Mouse (Mus musculus) mature B cell (primary cell): ENCODE data around the gene Chn2.

Experiments used
- in situ Hi-C: fragments of 300-500 bp; cut with MboI; formaldehyde crosslinking; loops from 2 replicates; pipeline ENCODE4 v1.14.3; 2019

The Chn2 gene

GRCm38 (mm10) chr6:54197821-54198412 is 158.6 kb downstream of the Chn2 start:
- in situ Hi-C loops = no loop called here

GRCm38 (mm10) chr6:54199516-54199915 is 160.2 kb downstream of the Chn2 start:
- in situ Hi-C loops = no loop called here

GRCm38 (mm10) chr6:54200031-54200722 is 160.8 kb downstream of the Chn2 start:
- in situ Hi-C loops = no loop called here

DNA sequence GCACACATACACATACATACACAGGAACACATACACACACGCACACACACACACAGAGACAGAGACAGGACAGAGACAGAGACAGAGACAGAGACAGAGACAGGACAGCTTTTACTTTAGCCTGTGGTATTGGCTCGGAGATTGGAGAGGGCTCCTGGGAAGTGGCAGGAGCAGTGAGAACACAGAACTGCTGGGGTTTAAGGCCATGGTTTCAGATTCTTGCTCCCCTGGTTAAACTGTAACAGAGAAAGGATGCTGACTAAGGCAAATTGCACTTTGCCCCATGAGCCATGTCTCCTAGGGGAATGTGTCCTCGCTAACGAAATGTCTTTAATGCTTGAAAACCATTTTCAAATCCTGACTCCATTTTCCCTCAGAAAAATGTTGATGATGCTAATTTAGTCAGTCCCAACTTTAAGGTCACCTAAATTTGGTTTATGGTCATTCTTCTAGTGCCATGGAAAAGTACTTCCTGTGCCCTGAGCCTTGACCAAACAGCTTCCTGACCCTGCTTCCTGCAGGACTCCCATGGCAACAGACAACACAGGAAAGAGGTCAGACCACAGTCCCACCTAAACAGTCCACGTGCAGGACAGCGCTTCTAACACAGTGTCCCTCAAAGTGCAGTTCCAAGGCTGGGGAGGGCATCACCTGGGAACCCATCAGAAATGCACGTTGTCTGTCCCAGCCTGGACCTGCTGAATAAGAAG is 163.1 kb downstream of the Chn2 start:
- in situ Hi-C loops = no loop called here

DNA sequence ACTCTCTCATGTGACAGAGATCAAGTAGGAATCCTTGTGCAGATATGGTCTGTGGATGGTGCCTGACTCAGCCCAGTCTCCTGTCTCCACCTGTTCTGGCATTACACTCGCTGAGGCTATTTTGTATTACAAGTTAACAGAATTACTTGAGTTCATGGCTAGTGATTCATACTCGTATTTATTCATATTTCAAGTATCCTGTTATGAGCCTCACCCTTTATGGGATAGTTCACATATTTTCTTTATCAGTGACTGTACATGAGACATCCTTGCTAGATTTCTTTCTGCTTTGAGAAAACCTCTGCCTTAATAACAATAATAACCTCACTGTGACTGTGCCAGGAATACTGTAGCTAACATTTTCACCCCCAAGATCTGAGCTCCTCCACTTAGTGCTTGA is 164.0 kb downstream of the Chn2 start:
- in situ Hi-C loops = no loop called here

- in situ Hi-C loops = no loop called here
Measured at GRCm38 (mm10) chr6:54203926-54204325, 164.6 kb downstream of the Chn2 start.

DNA sequence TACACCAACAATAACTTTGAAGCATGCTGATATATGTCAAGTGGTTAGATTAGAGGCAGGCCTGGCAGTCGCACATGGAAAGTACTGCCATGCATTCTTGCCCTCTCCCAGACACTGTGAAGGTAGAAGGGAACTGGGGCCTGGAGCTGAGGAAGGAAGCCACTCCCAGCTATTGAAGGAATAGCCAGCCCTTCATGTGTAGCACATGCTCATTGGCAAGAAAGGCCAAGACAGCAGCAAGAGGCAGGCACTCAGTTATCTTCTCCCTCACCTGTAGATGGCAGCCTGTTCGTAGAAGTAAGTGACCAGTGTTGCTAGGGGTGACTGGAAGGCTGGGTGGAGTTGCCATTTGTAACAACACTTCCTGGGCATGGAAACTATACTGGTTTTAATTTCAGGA is 165.6 kb downstream of the Chn2 start:
- in situ Hi-C loops = no loop called here

DNA sequence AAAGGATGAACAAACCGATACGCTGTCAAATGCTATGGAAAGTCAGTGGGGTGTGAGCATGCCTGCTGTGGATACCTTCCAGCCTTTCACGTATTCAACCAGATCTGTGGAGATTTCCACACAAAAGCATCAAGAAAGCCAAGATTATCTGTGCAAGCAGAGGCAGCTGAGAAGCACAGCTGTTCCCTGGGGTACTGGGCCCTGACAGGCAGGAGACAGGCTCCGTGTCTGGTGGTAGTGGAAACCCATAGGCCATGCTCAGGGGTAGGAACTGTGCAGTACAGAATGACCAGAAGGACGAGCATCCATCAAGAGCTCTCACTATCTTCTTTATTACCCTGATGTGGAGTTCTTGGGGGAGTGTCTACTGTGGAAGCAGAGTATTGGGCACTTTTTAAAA is 166.1 kb downstream of the Chn2 start:
- in situ Hi-C loops = no loop called here

DNA sequence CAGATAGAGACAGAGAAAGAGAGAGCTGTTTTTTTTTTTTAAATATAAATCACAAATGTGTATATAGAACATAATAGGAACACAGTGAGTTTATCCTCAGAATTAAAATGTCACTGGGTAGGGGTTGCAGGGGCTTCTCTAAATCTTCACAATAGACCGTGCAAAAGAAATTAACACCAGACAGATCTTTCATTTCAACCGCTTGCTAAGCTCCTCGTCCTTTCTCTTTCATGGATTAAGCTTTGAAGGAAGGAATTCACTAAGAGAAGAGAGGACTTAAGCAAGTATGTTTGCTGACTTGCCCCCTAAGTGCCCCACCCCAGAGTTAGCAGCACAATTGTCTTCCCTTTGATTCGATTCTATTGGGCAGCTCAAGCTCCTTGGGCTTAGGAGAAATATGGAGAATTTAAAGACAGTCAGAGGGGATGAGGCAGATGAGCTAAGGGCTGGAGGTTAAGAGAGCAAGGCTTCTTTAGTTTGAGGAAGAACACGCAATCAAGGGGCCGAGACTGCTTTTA is 166.9 kb downstream of the Chn2 start:
- in situ Hi-C loops = no loop called here

GRCm38 (mm10) chr6:54208786-54209185 is 169.4 kb downstream of the Chn2 start:
- in situ Hi-C loops = no loop called here

DNA sequence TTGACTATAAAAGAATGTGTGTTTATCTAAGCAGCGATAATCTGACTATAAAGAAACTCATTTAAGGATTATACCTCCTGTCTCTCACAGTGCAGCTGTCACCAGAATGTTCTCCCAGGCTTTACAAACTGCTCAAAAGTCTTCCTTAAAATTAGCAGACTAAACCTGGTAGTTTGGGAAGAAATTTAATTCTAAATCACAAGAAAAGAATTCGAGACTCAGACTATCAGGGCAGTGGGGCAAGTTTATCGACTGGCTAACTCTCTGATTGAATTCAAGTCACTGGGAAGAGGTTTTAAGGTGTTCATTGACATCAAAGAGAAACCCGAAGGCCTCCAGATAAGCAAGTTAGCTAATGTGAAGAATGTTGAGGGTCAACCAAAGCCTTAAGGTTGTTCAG is 171.6 kb downstream of the Chn2 start:
- in situ Hi-C loops = no loop called here

- in situ Hi-C loops = no loop called here
Measured at GRCm38 (mm10) chr6:54211939-54212338, 172.6 kb downstream of the Chn2 start.

GRCm38 (mm10) chr6:54213743-54214142 is 174.4 kb downstream of the Chn2 start:
- in situ Hi-C loops = no loop called here

- in situ Hi-C loops = no loop called here
Measured at GRCm38 (mm10) chr6:54215636-54216035, 176.3 kb downstream of the Chn2 start.

- in situ Hi-C loops = no loop called here
Measured at GRCm38 (mm10) chr6:54216512-54216911, 177.2 kb downstream of the Chn2 start.

- in situ Hi-C loops = loop anchor here (10.0 kb wide), 1 partner anchor 445 kb away; no protein-coding TSS in a partner anchor
Measured at GRCm38 (mm10) chr6:54220124-54220523, 180.8 kb downstream of the Chn2 start.

- in situ Hi-C loops = loop anchor here (10.0 kb wide), 1 partner anchor 449 kb away; no protein-coding TSS in a partner anchor
Measured at GRCm38 (mm10) chr6:54223529-54223928, 184.2 kb downstream of the Chn2 start.

GRCm38 (mm10) chr6:54224325-54224724 is 185.0 kb downstream of the Chn2 start:
- in situ Hi-C loops = loop anchor here (10.0 kb wide), 1 partner anchor 450 kb away; no protein-coding TSS in a partner anchor

DNA sequence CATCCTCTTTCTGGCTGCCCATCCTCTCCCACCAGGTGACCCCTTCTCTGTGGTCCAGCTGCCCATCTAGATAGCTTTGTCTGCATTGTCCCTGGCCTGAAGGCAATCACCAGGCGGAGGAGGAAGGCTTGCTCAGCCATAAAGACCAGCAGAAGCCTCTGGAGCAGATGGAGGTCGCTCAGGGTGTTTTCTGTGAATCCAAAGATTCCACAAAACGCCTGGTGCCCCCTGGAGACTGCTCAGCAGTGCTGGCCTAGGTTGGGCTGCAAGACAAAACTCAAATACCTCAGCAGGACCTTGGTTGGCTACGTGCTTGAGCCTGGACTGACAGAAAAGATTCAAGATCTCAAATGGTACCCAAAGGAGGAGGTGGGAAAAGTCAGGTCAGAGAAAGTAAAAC is 186.0 kb downstream of the Chn2 start:
- in situ Hi-C loops = loop anchor here (10.0 kb wide), 1 partner anchor 451 kb away; no protein-coding TSS in a partner anchor

DNA sequence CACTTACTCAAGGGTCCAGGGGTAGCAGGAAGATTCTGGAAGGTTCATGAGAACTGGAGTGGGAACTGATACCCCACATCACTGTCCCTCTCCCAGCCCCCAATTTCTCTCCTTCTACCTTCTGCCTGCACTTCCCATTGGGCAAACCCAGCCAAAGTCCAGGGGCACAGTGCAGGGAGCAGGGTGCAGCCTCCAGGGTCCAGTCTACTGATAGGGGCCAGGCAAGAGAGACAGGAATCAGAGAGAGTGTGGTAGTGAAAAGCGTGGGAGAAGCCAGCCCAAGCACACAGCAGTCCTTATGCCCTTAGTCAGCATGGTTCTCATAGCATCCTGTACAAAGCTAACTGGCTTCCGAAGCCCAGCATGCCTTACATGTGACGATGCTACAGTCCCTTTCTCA is 187.7 kb downstream of the Chn2 start:
- in situ Hi-C loops = loop anchor here (10.0 kb wide), 1 partner anchor 452 kb away; no protein-coding TSS in a partner anchor

DNA sequence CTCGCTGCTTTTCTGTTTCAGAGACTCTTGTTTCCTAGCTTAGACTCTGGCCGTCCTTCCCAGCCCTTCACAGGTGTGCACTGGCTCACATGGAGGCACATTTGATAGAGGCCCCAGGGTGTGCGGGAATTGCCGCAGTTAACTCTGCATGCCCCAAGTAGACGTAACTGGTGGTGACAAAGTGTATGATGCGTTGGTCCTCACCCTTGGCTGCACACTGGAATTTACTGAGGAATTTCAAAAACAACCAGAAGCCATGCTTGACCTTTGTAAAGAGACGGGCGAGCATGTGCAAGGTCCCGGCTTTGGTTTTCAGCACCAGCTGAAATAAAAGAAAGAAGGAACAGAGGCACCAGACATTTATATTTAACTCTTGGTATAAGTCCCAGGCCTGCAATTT is 189.1 kb downstream of the Chn2 start:
- in situ Hi-C loops = loop anchor here (10.0 kb wide), 1 partner anchor 454 kb away; no protein-coding TSS in a partner anchor

- in situ Hi-C loops = loop anchor here (10.0 kb wide), 1 partner anchor 454 kb away; no protein-coding TSS in a partner anchor
Measured at GRCm38 (mm10) chr6:54228874-54229273, 189.5 kb downstream of the Chn2 start.
